Mouse (Mus musculus) limb, embryonic 12.5 days (tissue): ENCODE measurements around the gene Emc1. TPM values are rescaled to one million over a fixed set of nuclear protein-coding genes. Genes with fewer than 3 reads are reported as not detected.

Source experiments
- microRNA-seq: library from miRNA; unstranded; fragments of <30 nt; microRNA quantifications from one replicate; pipeline ENCODE4, GENCODE M21; 2017
- polyA plus RNA-seq: library from polyadenylated mRNA; unstranded; fragments of >200 nt; fragmentation: Nextera tagmentation; extraction: Ambion mirVana; gene quantifications from 2 replicates; pipeline ENCODE4 v1.2.1, GENCODE M21; 2016

Gene Emc1
- polyA plus RNA-seq, 1 experiment from 2014 or later, result 29.4 TPM

Small RNA genes within 50 kb of the gene (microRNA-seq; reads per million reads assigned to microRNA genes)
- gene Gm24245, result 3.0 reads per million, percentile 8 among the genes with 10 or more reads in this experiment
- gene Gm25732, result 1.6 reads per million

Other genes with a start within 250 kb of the Emc1 start
- gene Minos1, start 221.5 kb upstream of the Emc1 start, polyA plus RNA-seq, result 476 and 492 TPM in 2 replicates
- gene Capzb, start 159.7 kb upstream of the Emc1 start, polyA plus RNA-seq, result 386 and 390 TPM in 2 replicates
- gene Pqlc2, start 41.9 kb upstream of the Emc1 start, polyA plus RNA-seq, result 15.3 and 16.1 TPM in 2 replicates
- 146 and 150 TPM in 2 replicates for gene Akr7a5, start 41.8 kb upstream of the Emc1 start, polyA plus RNA-seq
- gene Mrto4, start within 50 bp of the Emc1 start, polyA plus RNA-seq, result 132 and 139 TPM in 2 replicates
- 68.6 and 70.6 TPM in 2 replicates for gene Ubr4, start within 50 bp of the Emc1 start, polyA plus RNA-seq
- gene Iffo2, start 178.0 kb downstream of the Emc1 start, polyA plus RNA-seq, result 4.1 and 5.9 TPM in 2 replicates